Mouse (Mus musculus): ENCODE measurements around the gene Ceacam18. TPM values are rescaled to one million over a fixed set of nuclear protein-coding genes. Genes with fewer than 3 reads are reported as not detected.
"Not testable (repeated sequence)": the region's sequence is repeated elsewhere in the genome, so short reads cannot be mapped to it uniquely, and the experiment has no call there.

The Ceacam18 gene
- polyA plus RNA-seq, 1 experiment, result not detected

- TF ChIP-seq GATA1 (IDR thresholded peaks at IDR 0.05; ENCODE audit: low read length), result no peak
- no peak for TF ChIP-seq TAL1 (IDR thresholded peaks at IDR 0.05; ENCODE audit: low read length)
- Histone ChIP-seq H3K4me3 (replicated peaks) (no peak overlapping the region), H3K9me3 (ENCODE audit: control insufficient read depth, low read length) (peaks cover 13% of the 10 kb centered on the region), H3K36me3 (ENCODE audit: control insufficient read depth) (peaks cover 38% of the 10 kb centered on the region), H3K27me3 (ENCODE audit: control insufficient read depth) (no peaks in the 10 kb centered on the region), H3K4me1 (ENCODE audit: control insufficient read depth) (peaks cover 24% of the 10 kb centered on the region)
Observed at GRCm38 (mm10) chr7:43675091-43675490, 40.6 kb downstream of the Ceacam18 start.

- no peaks in the 10 kb centered on the region for H3K4me1 ChIP-seq (ENCODE audit: control insufficient read depth)
- H3K27me3 ChIP-seq (ENCODE audit: control insufficient read depth), result no peaks in the 10 kb centered on the region
- no peak overlapping the region for H3K4me3 ChIP-seq (replicated peaks)
- H3K36me3 ChIP-seq (ENCODE audit: control insufficient read depth), result peaks cover 38% of the 10 kb centered on the region
- TF ChIP-seq GATA1 (IDR thresholded peaks at IDR 0.05; ENCODE audit: low read length), result no peak
- no peak for TF ChIP-seq TAL1 (IDR thresholded peaks at IDR 0.05; ENCODE audit: low read length)
- peaks cover 13% of the 10 kb centered on the region for H3K9me3 ChIP-seq (ENCODE audit: control insufficient read depth, low read length)
Observed at GRCm38 (mm10) chr7:43678517-43678916, 44.0 kb downstream of the Ceacam18 start.

DNA sequence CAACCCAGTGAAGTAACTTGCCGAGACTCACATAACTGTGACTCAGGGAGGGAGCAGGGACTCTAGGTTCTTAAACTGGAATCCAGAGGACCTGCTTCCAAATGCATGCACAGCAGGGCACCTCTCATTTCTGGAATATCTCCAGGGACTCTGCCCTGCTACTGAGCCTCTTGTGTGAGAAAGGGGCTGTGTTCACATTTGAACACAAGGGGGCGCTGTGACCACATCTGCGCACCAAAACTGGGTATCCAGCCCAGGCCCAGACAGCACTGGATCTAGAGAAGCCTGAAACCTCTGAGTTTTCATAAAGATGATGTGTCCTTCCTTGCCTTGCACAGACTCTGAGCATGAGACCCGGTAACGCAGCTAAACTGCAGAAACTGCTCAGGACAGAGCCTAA is 46.5 kb downstream of the Ceacam18 start:
- Histone ChIP-seq H3K27me3 (ENCODE audit: control insufficient read depth) (no peaks in the 10 kb centered on the region; the same call in 1 of the 2 replicates), H3K9me3 (ENCODE audit: control insufficient read depth, low read length) (peaks cover 8% of the 10 kb centered on the region; the same call in 1 of the 2 replicates), H3K36me3 (ENCODE audit: control insufficient read depth) (peaks cover 21% of the 10 kb centered on the region), H3K4me3 (replicated peaks) (no peak overlapping the region), H3K4me1 (ENCODE audit: control insufficient read depth) (no peaks in the 10 kb centered on the region)
- no peak for TF ChIP-seq TAL1 (IDR thresholded peaks at IDR 0.05; ENCODE audit: low read length)
- no peak for TF ChIP-seq GATA1 (IDR thresholded peaks at IDR 0.05; ENCODE audit: low read length)

GRCm38 (mm10) chr7:43682511-43682910 is 48.0 kb downstream of the Ceacam18 start:
- H3K36me3 ChIP-seq (ENCODE audit: control insufficient read depth); H3K4me3 ChIP-seq (replicated peaks); H3K4me1 ChIP-seq (ENCODE audit: control insufficient read depth); H3K27me3 ChIP-seq (ENCODE audit: control insufficient read depth); H3K9me3 ChIP-seq (ENCODE audit: control insufficient read depth, low read length): not testable (repeated sequence)

- TF ChIP-seq TAL1 (IDR thresholded peaks at IDR 0.05; ENCODE audit: low read length) (no peak), GATA1 (IDR thresholded peaks at IDR 0.05; ENCODE audit: low read length) (no peak)
- H3K9me3 ChIP-seq (ENCODE audit: control insufficient read depth, low read length), result no peaks in the 10 kb centered on the region
- H3K36me3 ChIP-seq (ENCODE audit: control insufficient read depth), result no peaks in the 10 kb centered on the region
- H3K4me3 ChIP-seq (replicated peaks), result no peak overlapping the region
- no peaks in the 10 kb centered on the region for H3K4me1 ChIP-seq (ENCODE audit: control insufficient read depth)
- no peaks in the 10 kb centered on the region; the same call in 1 of the 2 replicates for H3K27me3 ChIP-seq (ENCODE audit: control insufficient read depth)
Observed at GRCm38 (mm10) chr7:43685088-43685487, 50.6 kb downstream of the Ceacam18 start.

GRCm38 (mm10) chr7:43690118-43690517 is 55.6 kb downstream of the Ceacam18 start, which contains the start of gene Klk14:
Gene Klk14 (plus strand): TSS chr7:43690418.
- no peaks in the 10 kb centered on the region for H3K4me1 ChIP-seq (ENCODE audit: control insufficient read depth)
- no peak within 1 kb of the TSS for H3K4me3 ChIP-seq (replicated peaks)
- no peaks in the 10 kb centered on the region for H3K36me3 ChIP-seq (ENCODE audit: control insufficient read depth)
- TF ChIP-seq TAL1 (IDR thresholded peaks at IDR 0.05; ENCODE audit: low read length), result no peak
- no peak for TF ChIP-seq GATA1 (IDR thresholded peaks at IDR 0.05; ENCODE audit: low read length)
- H3K27me3 ChIP-seq (ENCODE audit: control insufficient read depth), result no peaks in the 10 kb centered on the region
- H3K9me3 ChIP-seq (ENCODE audit: control insufficient read depth, low read length), result no peaks in the 10 kb centered on the region

Other genes starting within 250 kb of the Ceacam18 start
- not detected in 2 replicates for gene Siglecg, start 226.5 kb upstream of the Ceacam18 start, polyA plus RNA-seq (2012)
- gene Lim2, start 207.0 kb upstream of the Ceacam18 start, polyA plus RNA-seq (2012), result not detected in 2 replicates
- not detected in 2 replicates for gene Nkg7, start 197.6 kb upstream of the Ceacam18 start, polyA plus RNA-seq (2012)
- gene Cldnd2, start 193.9 kb upstream of the Ceacam18 start, polyA plus RNA-seq (2012), result not detected in 2 replicates
- 8.9 and 11.8 TPM in 2 replicates for gene Etfb, start 190.6 kb upstream of the Ceacam18 start, polyA plus RNA-seq (2012)
- gene Gm45233, start 190.6 kb upstream of the Ceacam18 start, polyA plus RNA-seq (2012), result not detected in 2 replicates
- 0.06 and 0.10 TPM in 2 replicates for gene Vsig10l, start 171.6 kb upstream of the Ceacam18 start, polyA plus RNA-seq (2012)
- 0.01 TPM in 1 of 2 replicates, not detected in the other for gene Iglon5, start 144.6 kb upstream of the Ceacam18 start, polyA plus RNA-seq (2012)
- gene 4931406B18Rik, start 128.8 kb upstream of the Ceacam18 start, polyA plus RNA-seq (2012), result not detected in 2 replicates
- 0.02 TPM in 1 of 2 replicates, not detected in the other for gene Cd33, start 90.3 kb upstream of the Ceacam18 start, polyA plus RNA-seq (2012)
- gene Zfp658, start 72.5 kb upstream of the Ceacam18 start, polyA plus RNA-seq (2012), result not detected in 2 replicates
- gene Zfp719, start 55.1 kb upstream of the Ceacam18 start, polyA plus RNA-seq (2012), result not detected in 2 replicates
- 0.01 TPM in 1 of 2 replicates, not detected in the other for gene Zfp819, start 27.5 kb upstream of the Ceacam18 start, polyA plus RNA-seq (2012)
- gene Siglece, start 25.5 kb downstream of the Ceacam18 start, polyA plus RNA-seq (2012), result not detected in 2 replicates
- 0.30 and 0.34 TPM in 2 replicates for gene Ctu1, start 37.3 kb downstream of the Ceacam18 start, polyA plus RNA-seq (2012)
- 0.04 TPM in 1 of 2 replicates, not detected in the other for gene Klk14, start 55.7 kb downstream of the Ceacam18 start, polyA plus RNA-seq (2012)
- gene Klk13, start 77.9 kb downstream of the Ceacam18 start, polyA plus RNA-seq (2012), result not detected in 2 replicates
- gene Klk12, start 134.2 kb downstream of the Ceacam18 start, polyA plus RNA-seq (2012), result not detected in 2 replicates
- not detected in 2 replicates for gene Klk11, start 139.9 kb downstream of the Ceacam18 start, polyA plus RNA-seq (2012)
- not detected in 2 replicates for gene Klk10, start 146.3 kb downstream of the Ceacam18 start, polyA plus RNA-seq (2012)
- gene Klk9, start 157.2 kb downstream of the Ceacam18 start, polyA plus RNA-seq (2012), result not detected in 2 replicates
- 0.11 and 0.12 TPM in 2 replicates for gene Klk8, start 162.9 kb downstream of the Ceacam18 start, polyA plus RNA-seq (2012)
- not detected in 2 replicates for gene Klk7, start 176.6 kb downstream of the Ceacam18 start, polyA plus RNA-seq (2012)
- gene Klk6, start 189.8 kb downstream of the Ceacam18 start, polyA plus RNA-seq (2012), result not detected in 2 replicates
- gene Klk5, start 207.3 kb downstream of the Ceacam18 start, polyA plus RNA-seq (2012), result 0.05 TPM in 1 of 2 replicates, not detected in the other
- gene Klk4, start 246.5 kb downstream of the Ceacam18 start, polyA plus RNA-seq (2012), result not detected in 2 replicates